Mouse (Mus musculus): Measurements from ENCODE around the gene Alg5. TPM values are rescaled to one million over a fixed set of nuclear protein-coding genes. Genes with fewer than 3 reads are reported as not detected.

Alg5 gene
- polyA plus RNA-seq, 1 experiment from 2014 or later: 47.9 TPM

GRCm38 (mm10) chr3:54769349-54770275, 34.3 kb downstream of the Alg5 start:
- Histone ChIP-seq H3K9ac (ENCODE audit: low read depth, low read length) (no peak overlapping the region), H3K4me1 (ENCODE audit: control insufficient read depth, insufficient read depth, low read depth, low read length) (no peaks in the 10 kb centered on the region), H3K36me3 (ENCODE audit: control insufficient read depth, insufficient read depth, low read length) (no peaks in the 10 kb centered on the region), H3K27me3 (replicated peaks; ENCODE audit: control insufficient read depth, insufficient read depth, low read length) (no peaks in the 10 kb centered on the region), H3K4me3 (ENCODE audit: low read length) (no peak overlapping the region), H3K4me2 (ENCODE audit: low read length) (no peak overlapping the region), H3K27ac (ENCODE audit: low read depth, low read length) (no peak overlapping the region), H3K9me3 (ENCODE audit: control insufficient read depth, low read length) (peaks cover 2% of the 10 kb centered on the region; the same call in 1 of the 2 replicates)
- 74% methylated on average over 17 of the region's 17 CpGs for WGBS
- ATAC-seq: no peak

GRCm38 (mm10) chr3:54773613-54774012, 38.3 kb downstream of the Alg5 start:
- Histone ChIP-seq H3K4me3 (ENCODE audit: low read length) (no peak overlapping the region), H3K4me1 (ENCODE audit: control insufficient read depth, insufficient read depth, low read depth, low read length) (no peaks in the 10 kb centered on the region), H3K4me2 (ENCODE audit: low read length) (no peak overlapping the region), H3K9me3 (ENCODE audit: control insufficient read depth, low read length) (peaks cover 2% of the 10 kb centered on the region; the same call in 1 of the 2 replicates), H3K9ac (ENCODE audit: low read depth, low read length) (no peak overlapping the region), H3K36me3 (ENCODE audit: control insufficient read depth, insufficient read depth, low read length) (no peaks in the 10 kb centered on the region), H3K27ac (ENCODE audit: low read depth, low read length) (no peak overlapping the region), H3K27me3 (replicated peaks; ENCODE audit: control insufficient read depth, insufficient read depth, low read length) (no peaks in the 10 kb centered on the region)
- WGBS: 83% methylated on average over 6 of the region's 6 CpGs
- ATAC-seq: no peak

DNA sequence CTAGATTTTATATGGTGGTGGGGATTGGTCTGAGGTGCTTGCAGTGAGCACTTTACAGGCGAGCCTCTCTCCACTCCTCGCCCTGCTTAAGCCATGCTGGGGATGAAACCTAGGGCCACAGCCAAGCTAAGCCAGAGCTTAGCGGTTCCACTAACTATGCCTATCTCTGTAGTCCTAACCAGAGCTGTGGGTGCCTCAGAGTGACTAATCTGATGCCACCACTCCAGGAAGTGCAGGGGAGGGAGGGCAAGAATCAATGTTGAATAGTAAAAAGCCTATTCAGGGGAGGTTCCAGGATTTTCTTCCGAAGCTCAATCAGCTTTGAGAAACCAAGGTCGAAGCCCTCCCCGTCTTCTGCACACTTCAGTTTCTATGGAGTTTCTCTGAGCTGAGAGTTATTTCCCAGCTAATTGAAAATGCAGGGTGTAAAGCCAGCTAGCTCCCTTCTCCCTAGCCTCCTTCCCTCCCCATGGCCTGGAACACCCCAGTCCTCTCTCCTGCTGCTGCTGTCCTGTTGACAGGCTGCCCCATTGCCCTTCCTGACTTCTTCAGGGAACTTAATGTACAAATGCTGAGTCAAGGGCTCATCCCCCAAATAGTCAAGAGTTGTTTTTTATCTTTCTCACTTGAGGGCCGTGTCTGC, 40.8 kb downstream of the Alg5 start:
- ATAC-seq: peak; percentile 60; the same call in 1 of the 2 replicates
- 63% methylated on average over 7 of the region's 7 CpGs for WGBS
- H3K27me3 ChIP-seq (replicated peaks; ENCODE audit: control insufficient read depth, insufficient read depth, low read length): no peaks in the 10 kb centered on the region
- H3K9ac ChIP-seq (ENCODE audit: low read depth, low read length): no peak overlapping the region
- H3K4me3 ChIP-seq (ENCODE audit: low read length): no peak overlapping the region
- H3K27ac ChIP-seq (ENCODE audit: low read depth, low read length): no peak overlapping the region
- H3K9me3 ChIP-seq (ENCODE audit: control insufficient read depth, low read length): peaks cover 2% of the 10 kb centered on the region; the same call in 1 of the 2 replicates
- H3K4me1 ChIP-seq (ENCODE audit: control insufficient read depth, insufficient read depth, low read depth, low read length): no peaks in the 10 kb centered on the region
- no peak overlapping the region for H3K4me2 ChIP-seq (ENCODE audit: low read length)
- no peaks in the 10 kb centered on the region for H3K36me3 ChIP-seq (ENCODE audit: control insufficient read depth, insufficient read depth, low read length)

GRCm38 (mm10) chr3:54790601-54791000, 55.3 kb downstream of the Alg5 start:
- Histone ChIP-seq H3K4me1 (ENCODE audit: control insufficient read depth, insufficient read depth, low read depth, low read length) (no peaks in the 10 kb centered on the region), H3K4me3 (ENCODE audit: low read length) (no peak overlapping the region), H3K36me3 (ENCODE audit: control insufficient read depth, insufficient read depth, low read length) (no peaks in the 10 kb centered on the region; the same call in 1 of the 2 replicates), H3K9me3 (ENCODE audit: control insufficient read depth, low read length) (peaks cover 10% of the 10 kb centered on the region; the same call in 1 of the 2 replicates), H3K27ac (ENCODE audit: low read depth, low read length) (no peak overlapping the region), H3K27me3 (replicated peaks; ENCODE audit: control insufficient read depth, insufficient read depth, low read length) (no peaks in the 10 kb centered on the region), H3K9ac (ENCODE audit: low read depth, low read length) (no peak overlapping the region), H3K4me2 (ENCODE audit: low read length) (no peak overlapping the region)
- 66% methylated on average over 2 of the region's 2 CpGs for WGBS
- no peak for ATAC-seq

DNA sequence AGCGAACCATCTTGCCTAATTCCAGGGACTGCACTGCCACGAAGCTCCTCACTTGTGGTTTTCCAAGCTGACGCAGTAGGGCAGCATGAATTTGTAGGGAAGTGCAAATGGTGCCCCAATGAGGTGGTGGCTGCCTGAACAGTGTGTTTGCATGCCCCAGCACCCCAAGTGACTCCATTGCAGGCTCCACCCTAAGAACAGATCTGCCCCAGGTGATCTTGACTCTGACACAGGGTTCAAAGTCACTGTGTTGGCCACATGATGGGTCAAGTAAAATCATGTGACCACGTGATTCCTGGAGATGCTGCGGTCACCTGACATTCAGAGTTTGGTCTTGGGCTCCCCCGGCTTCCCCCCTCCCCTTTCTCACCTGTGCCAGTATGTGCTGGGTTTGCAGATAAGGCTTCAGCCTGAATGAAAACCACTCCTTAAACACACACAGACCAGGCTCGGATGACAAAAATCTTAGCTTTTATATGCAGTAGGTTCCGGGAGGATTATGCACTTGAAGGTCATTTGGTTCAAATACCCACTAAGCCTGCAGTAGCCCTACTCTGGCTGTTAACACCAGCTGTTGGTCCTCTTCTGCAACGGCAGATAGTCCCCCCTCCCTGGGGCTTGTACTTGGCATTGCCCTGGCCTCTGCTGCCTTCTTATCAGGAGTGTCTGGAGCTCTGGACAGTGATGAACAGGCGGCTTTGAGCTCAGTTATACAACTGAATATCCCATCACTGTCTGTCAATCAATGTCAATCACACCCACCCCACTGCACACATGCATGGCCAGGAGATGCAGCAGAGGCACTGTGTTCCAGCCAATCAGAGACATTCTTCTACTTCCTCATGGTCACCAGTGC, 56.7 kb downstream of the Alg5 start:
- Histone ChIP-seq H3K36me3 (ENCODE audit: control insufficient read depth, insufficient read depth, low read length) (no peaks in the 10 kb centered on the region; the same call in 1 of the 2 replicates), H3K4me1 (ENCODE audit: control insufficient read depth, insufficient read depth, low read depth, low read length) (no peaks in the 10 kb centered on the region), H3K9me3 (ENCODE audit: control insufficient read depth, low read length) (peaks cover 10% of the 10 kb centered on the region; the same call in 1 of the 2 replicates), H3K9ac (ENCODE audit: low read depth, low read length) (no peak overlapping the region), H3K4me2 (ENCODE audit: low read length) (no peak overlapping the region), H3K27ac (ENCODE audit: low read depth, low read length) (no peak overlapping the region), H3K27me3 (replicated peaks; ENCODE audit: control insufficient read depth, insufficient read depth, low read length) (no peaks in the 10 kb centered on the region), H3K4me3 (ENCODE audit: low read length) (no peak overlapping the region)
- no peak for ATAC-seq
- 76% methylated on average over 10 of the region's 10 CpGs for WGBS

DNA sequence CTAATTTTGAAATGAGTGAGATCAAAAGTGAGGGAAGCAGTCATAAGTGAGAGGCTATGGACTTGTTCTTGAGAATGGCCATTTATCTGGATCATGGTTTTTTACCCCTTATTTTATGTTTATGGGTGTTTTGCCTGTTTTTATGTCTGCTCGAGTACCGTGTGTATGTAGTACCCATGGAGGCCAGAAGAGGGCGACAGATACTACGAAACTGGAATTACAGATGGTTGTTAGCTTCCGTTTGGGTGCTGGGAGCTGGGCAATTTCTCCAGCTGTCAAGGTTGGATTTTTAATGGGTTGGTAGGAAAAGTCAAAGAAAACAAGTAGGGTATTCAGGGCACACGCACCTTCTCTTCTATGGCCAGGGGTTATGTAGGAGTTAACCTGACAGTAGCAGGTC, 58.4 kb downstream of the Alg5 start:
- Histone ChIP-seq H3K36me3 (ENCODE audit: control insufficient read depth, insufficient read depth, low read length) (no peaks in the 10 kb centered on the region; the same call in 1 of the 2 replicates), H3K4me1 (ENCODE audit: control insufficient read depth, insufficient read depth, low read depth, low read length) (no peaks in the 10 kb centered on the region), H3K27ac (ENCODE audit: low read depth, low read length) (no peak overlapping the region), H3K9ac (ENCODE audit: low read depth, low read length) (no peak overlapping the region), H3K27me3 (replicated peaks; ENCODE audit: control insufficient read depth, insufficient read depth, low read length) (no peaks in the 10 kb centered on the region), H3K4me2 (ENCODE audit: low read length) (no peak overlapping the region), H3K9me3 (ENCODE audit: control insufficient read depth, low read length) (peaks cover 10% of the 10 kb centered on the region; the same call in 1 of the 2 replicates), H3K4me3 (ENCODE audit: low read length) (no peak overlapping the region)
- 85% methylated on average over 6 of the region's 6 CpGs for WGBS
- no peak for ATAC-seq

GRCm38 (mm10) chr3:54795379-54795778, 60.0 kb downstream of the Alg5 start:
- no peaks in the 10 kb centered on the region for H3K27me3 ChIP-seq (replicated peaks; ENCODE audit: control insufficient read depth, insufficient read depth, low read length)
- no peak overlapping the region for H3K4me2 ChIP-seq (ENCODE audit: low read length)
- H3K9ac ChIP-seq (ENCODE audit: low read depth, low read length): no peak overlapping the region
- peaks cover 10% of the 10 kb centered on the region; the same call in 1 of the 2 replicates for H3K9me3 ChIP-seq (ENCODE audit: control insufficient read depth, low read length)
- H3K4me1 ChIP-seq (ENCODE audit: control insufficient read depth, insufficient read depth, low read depth, low read length): no peaks in the 10 kb centered on the region
- no peak overlapping the region for H3K4me3 ChIP-seq (ENCODE audit: low read length)
- WGBS: 93% methylated on average over 5 of the region's 5 CpGs
- no peak overlapping the region for H3K27ac ChIP-seq (ENCODE audit: low read depth, low read length)
- no peak for ATAC-seq
- H3K36me3 ChIP-seq (ENCODE audit: control insufficient read depth, insufficient read depth, low read length): no peaks in the 10 kb centered on the region

GRCm38 (mm10) chr3:54795806-54796205, 60.5 kb downstream of the Alg5 start:
- Histone ChIP-seq H3K4me1 (ENCODE audit: control insufficient read depth, insufficient read depth, low read depth, low read length) (no peaks in the 10 kb centered on the region), H3K27ac (ENCODE audit: low read depth, low read length) (no peak overlapping the region), H3K4me2 (ENCODE audit: low read length) (no peak overlapping the region), H3K27me3 (replicated peaks; ENCODE audit: control insufficient read depth, insufficient read depth, low read length) (no peaks in the 10 kb centered on the region), H3K36me3 (ENCODE audit: control insufficient read depth, insufficient read depth, low read length) (no peaks in the 10 kb centered on the region), H3K9ac (ENCODE audit: low read depth, low read length) (no peak overlapping the region), H3K4me3 (ENCODE audit: low read length) (no peak overlapping the region), H3K9me3 (ENCODE audit: control insufficient read depth, low read length) (peaks cover 10% of the 10 kb centered on the region; the same call in 1 of the 2 replicates)
- WGBS: 92% methylated on average over 1 of the region's 1 CpGs
- ATAC-seq: no peak

All from hindbrain, embryonic 16.5 days (tissue).